Mouse (Mus musculus): ENCODE data around the gene Wnt1. TPM values are rescaled to one million over a fixed set of nuclear protein-coding genes. Genes with fewer than 3 reads are reported as not detected.

Wnt1 gene
- polyA plus RNA-seq, 1 experiment = not detected

DNA sequence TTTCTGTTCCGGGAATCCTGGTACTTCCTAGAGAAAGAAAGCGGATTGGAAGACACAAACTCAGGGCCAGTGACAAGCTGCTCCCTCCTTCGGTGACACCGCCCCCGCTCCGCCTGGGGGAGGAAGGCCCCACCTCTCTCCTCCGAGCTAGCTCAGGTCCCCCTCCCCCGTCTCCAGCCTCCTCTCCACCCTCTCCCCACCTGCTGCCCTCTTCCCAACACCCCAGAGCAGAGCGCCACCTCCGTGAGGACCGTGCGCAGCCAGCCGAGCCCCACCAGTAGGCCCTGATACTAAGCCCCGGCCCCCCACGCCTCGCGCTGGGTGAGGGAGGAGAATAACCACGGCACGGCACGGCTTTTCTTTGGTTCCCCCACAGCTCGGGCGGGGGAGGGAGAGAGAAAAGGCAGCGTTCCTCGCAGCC, 27.4 kb upstream of the Wnt1 start:
- H3K4me3 ChIP-seq (replicated peaks) = peak overlapping the region; percentile 81
- TF ChIP-seq GATA1 (IDR thresholded peaks at IDR 0.05; ENCODE audit: low read length) (no peak), TAL1 (IDR thresholded peaks at IDR 0.05; ENCODE audit: low read length) (no peak)
- H3K36me3 ChIP-seq (ENCODE audit: control insufficient read depth) = peaks cover 2% of the 10 kb centered on the region; the same call in 1 of the 2 replicates
- H3K4me1 ChIP-seq (ENCODE audit: control insufficient read depth) = peaks cover 21% of the 10 kb centered on the region
- peaks cover 37% of the 10 kb centered on the region for H3K27me3 ChIP-seq (ENCODE audit: control insufficient read depth)
- no peaks in the 10 kb centered on the region for H3K9me3 ChIP-seq (ENCODE audit: control insufficient read depth, low read length)

DNA sequence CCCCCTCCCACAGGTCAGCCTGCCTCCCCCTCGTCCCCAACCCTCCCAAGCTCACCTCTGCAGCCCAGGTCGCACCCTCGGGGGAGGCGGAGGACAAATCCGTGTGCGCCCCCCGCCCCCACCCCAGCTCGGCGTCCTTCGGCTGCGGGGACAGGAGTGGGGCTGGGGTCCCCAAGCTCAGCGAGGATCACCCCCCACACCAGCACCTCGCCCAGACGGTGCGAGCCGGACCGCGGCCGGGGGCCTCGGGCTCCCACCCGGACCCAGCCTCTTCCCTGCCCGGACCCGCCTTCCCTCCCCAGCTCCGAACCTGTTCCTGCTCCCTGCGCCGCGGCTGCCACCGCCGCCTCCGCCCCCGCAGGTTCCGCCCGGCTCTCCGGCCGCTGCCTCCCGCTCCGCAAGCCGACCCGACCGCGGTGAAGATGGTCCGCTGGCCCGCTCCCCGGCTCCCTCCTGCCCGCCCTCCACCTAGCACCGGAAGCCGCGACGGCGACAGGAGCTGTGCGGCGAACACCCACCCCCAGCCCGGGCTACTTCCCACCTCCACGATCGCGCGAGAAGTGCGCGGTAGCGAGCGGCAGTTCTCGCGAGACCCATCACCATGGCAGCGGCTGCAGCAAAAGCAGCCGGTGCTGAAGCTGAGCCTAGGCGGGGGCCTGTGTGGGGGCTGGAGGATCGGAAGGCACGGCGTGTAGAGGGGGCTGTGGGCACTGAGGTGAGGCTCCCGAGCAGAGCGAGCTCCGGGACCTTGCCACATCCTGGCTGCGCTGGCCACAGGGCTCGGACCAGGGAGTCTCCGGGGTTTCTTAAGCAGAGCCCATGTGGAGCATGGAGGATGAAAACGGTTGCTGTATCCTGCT, 26.8 kb upstream of the Wnt1 start, which contains the start of gene Arf3:
Gene Arf3, minus strand, starts transcription at position 545 of the 860 bp plus-strand sequence.
- Histone ChIP-seq H3K27me3 (ENCODE audit: control insufficient read depth) (peaks cover 40% of the 10 kb centered on the region), H3K36me3 (ENCODE audit: control insufficient read depth) (peaks cover 2% of the 10 kb centered on the region; the same call in 1 of the 2 replicates), H3K4me3 (replicated peaks) (peak within 1 kb of the TSS; percentile 81), H3K9me3 (ENCODE audit: control insufficient read depth, low read length) (no peaks in the 10 kb centered on the region), H3K4me1 (ENCODE audit: control insufficient read depth) (peaks cover 21% of the 10 kb centered on the region)
- TF ChIP-seq GATA1 (IDR thresholded peaks at IDR 0.05; ENCODE audit: low read length) (no peak), TAL1 (IDR thresholded peaks at IDR 0.05; ENCODE audit: low read length) (no peak)

DNA sequence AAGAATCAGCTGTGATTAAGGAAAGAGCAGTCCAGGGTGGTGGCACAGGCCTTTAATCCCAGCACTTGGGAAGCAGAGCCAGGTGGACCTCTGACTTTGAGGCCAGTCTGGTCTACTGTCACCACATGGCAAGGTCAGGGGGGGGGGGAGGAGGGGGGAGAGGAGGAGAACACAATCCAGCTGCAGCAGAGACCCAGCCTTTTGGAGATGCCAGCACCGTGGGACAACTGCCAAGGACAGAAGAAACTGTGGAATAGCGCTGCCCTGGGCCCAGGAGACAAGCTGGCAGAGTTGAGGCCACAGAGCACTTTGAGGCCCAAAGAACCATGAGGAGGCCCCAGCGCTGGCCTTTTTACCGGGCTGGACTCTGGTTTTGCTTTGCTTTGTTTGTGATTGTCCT, 23.7 kb upstream of the Wnt1 start:
- TF ChIP-seq GATA1 (IDR thresholded peaks at IDR 0.05; ENCODE audit: low read length) (no peak), TAL1 (IDR thresholded peaks at IDR 0.05; ENCODE audit: low read length) (no peak)
- Histone ChIP-seq H3K27me3 (ENCODE audit: control insufficient read depth) (peaks cover 64% of the 10 kb centered on the region), H3K4me1 (ENCODE audit: control insufficient read depth) (peaks cover 21% of the 10 kb centered on the region)

DNA sequence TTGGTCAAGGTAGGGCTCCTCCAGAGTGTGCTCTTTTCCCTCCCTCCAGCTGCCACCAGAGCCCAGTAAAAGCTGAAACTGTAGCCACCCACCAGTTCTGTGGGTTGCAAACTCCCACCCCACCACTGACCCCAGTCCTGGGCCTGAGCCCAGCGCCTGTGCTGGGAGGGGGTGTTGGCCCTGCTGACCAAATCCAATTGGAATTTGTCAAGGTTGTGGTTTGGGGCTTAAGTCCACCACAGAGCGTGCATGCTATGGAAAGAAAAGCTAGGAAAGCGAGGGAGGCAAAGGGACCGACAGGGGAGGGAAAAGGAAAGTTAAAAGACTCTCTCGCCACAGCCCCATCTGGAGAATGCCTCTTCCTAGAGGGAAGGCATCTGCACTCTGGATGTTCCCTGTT, 21.4 kb upstream of the Wnt1 start:
- no peak overlapping the region for H3K4me3 ChIP-seq (replicated peaks)
- TF ChIP-seq TAL1 (IDR thresholded peaks at IDR 0.05; ENCODE audit: low read length) (no peak), GATA1 (IDR thresholded peaks at IDR 0.05; ENCODE audit: low read length) (no peak)
- peaks cover 15% of the 10 kb centered on the region for H3K4me1 ChIP-seq (ENCODE audit: control insufficient read depth)

More for the DNA sequence above, 23.7 kb upstream of the Wnt1 start:
- Histone ChIP-seq H3K4me3 (replicated peaks) (no peak overlapping the region), H3K36me3 (ENCODE audit: control insufficient read depth) (no peaks in the 10 kb centered on the region), H3K9me3 (ENCODE audit: control insufficient read depth, low read length) (no peaks in the 10 kb centered on the region)

DNA sequence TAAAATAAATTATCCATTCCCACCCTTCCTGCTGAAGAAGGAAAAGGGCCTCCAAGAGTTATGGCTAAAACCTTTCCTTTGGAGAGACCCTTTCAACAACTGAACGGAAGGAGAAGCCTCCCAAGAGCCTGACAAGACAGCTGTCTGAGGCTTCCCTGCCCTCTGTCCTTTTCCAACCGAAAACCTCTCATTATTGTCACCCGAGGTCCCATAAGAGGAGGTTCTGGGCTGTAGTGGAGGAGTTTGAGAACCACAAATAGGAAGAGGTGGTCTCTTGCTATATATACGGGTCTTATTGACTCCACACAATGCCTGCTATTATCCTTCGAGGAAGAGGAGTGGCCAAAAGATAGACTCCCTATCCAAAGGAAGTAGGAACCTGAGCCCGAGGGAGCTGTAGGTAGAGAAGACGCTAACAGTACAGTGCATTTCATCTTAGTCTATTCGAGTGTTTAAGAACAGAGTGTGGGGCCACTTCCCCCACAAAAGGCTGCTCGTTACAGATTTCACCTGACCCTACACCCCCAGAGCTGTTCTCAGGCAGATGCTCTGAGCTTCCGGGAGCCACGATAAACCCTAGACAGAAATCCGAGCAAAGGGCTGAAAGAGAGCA, 17.7 kb upstream of the Wnt1 start:
- Histone ChIP-seq H3K4me3 (replicated peaks) (peak overlapping the region; percentile 38), H3K4me1 (ENCODE audit: control insufficient read depth) (peaks cover 19% of the 10 kb centered on the region), H3K9me3 (ENCODE audit: control insufficient read depth, low read length) (peaks cover 6% of the 10 kb centered on the region; the same call in 1 of the 2 replicates), H3K27me3 (ENCODE audit: control insufficient read depth) (peaks cover 87% of the 10 kb centered on the region), H3K36me3 (ENCODE audit: control insufficient read depth) (no peaks in the 10 kb centered on the region)
- TF ChIP-seq TAL1 (IDR thresholded peaks at IDR 0.05; ENCODE audit: low read length) = no peak
- TF ChIP-seq GATA1 (IDR thresholded peaks at IDR 0.05; ENCODE audit: low read length) = no peak

More for the DNA sequence above, 21.4 kb upstream of the Wnt1 start:
- no peaks in the 10 kb centered on the region for H3K9me3 ChIP-seq (ENCODE audit: control insufficient read depth, low read length)
- peaks cover 78% of the 10 kb centered on the region for H3K27me3 ChIP-seq (ENCODE audit: control insufficient read depth)
- H3K36me3 ChIP-seq (ENCODE audit: control insufficient read depth) = no peaks in the 10 kb centered on the region

DNA sequence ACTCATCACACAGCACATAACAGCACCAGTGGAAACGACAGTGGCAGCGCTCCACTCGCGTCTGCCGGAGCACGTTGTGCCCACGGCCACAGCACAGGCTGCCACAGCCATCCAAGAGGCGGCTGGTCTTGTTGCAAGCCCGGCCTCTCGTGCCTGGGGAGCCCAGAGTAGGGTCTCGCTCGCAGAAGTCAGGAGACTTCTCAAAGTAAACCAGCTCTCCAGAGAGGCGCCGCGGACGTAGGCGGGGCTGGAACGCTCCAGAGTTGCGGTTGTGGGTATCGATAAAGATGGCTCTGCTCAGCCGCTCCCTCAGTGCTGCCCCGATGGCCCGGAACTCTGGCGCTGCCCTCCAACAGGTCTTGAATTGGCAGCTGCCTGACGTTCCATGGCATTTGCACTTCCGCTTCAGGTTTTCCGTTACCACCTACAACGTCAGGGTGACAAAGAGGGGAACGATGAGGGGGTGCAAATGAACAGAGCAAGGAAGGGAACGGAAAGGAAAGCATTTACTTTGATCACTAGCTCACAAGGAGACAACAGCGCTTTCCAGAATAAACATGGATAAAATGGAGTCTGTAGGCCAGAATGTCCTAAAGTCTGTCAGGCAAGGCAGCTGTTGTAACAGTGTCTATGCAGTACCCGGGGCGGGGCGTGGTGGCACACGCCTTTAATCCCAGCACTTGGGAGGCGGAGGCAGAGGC, 17.0 kb upstream of the Wnt1 start:
- Histone ChIP-seq H3K4me1 (ENCODE audit: control insufficient read depth) (peaks cover 19% of the 10 kb centered on the region), H3K9me3 (ENCODE audit: control insufficient read depth, low read length) (peaks cover 7% of the 10 kb centered on the region; the same call in 1 of the 2 replicates), H3K4me3 (replicated peaks) (peak overlapping the region; percentile 38), H3K27me3 (ENCODE audit: control insufficient read depth) (peaks cover 94% of the 10 kb centered on the region), H3K36me3 (ENCODE audit: control insufficient read depth) (no peaks in the 10 kb centered on the region)
- TF ChIP-seq GATA1 (IDR thresholded peaks at IDR 0.05; ENCODE audit: low read length) (no peak), TAL1 (IDR thresholded peaks at IDR 0.05; ENCODE audit: low read length) (no peak)

DNA sequence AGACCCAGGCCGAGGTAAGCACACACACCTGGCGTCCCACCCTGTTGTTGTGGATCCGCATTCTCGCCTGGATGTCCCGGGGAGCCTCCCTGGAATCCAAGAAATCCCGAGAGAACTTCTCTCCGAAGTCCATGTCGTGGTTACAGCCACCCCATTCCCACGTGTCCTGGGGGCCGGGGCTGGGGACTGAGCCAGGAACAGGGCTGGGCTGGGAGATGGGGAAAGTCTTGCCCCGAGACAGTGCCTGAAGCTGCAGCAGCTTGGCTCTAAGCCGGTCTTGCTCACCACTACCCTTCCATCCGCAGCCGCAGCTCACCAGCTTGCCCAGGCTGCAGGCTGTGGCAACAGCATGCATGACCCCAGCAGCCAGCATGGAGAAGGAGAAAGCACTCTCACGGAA, 15.6 kb upstream of the Wnt1 start:
- Histone ChIP-seq H3K4me1 (ENCODE audit: control insufficient read depth) (peaks cover 19% of the 10 kb centered on the region), H3K9me3 (ENCODE audit: control insufficient read depth, low read length) (peaks cover 8% of the 10 kb centered on the region; the same call in 1 of the 2 replicates), H3K27me3 (ENCODE audit: control insufficient read depth) (peaks cover 97% of the 10 kb centered on the region), H3K36me3 (ENCODE audit: control insufficient read depth) (no peaks in the 10 kb centered on the region), H3K4me3 (replicated peaks) (no peak overlapping the region)
- TF ChIP-seq GATA1 (IDR thresholded peaks at IDR 0.05; ENCODE audit: low read length) (no peak), TAL1 (IDR thresholded peaks at IDR 0.05; ENCODE audit: low read length) (no peak)

DNA sequence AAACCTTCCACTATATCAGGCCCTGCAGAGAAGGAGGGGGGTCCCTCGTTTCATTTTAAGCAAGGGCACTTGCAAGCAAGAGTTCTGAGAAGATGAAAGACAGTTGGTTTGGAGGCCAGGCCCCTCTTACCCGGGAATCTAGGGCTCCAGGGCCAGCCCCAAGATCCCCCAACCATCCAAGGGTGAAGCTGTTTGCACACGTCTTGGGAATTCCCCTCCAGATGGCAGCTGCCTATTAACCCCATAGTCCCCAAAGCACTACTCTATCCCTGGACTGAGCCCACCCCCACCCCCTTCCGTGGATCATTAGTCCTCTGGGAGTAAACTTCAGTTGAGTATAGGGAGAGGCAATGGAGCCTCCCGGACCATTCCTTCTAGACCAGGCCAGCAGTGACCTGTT, 14.1 kb upstream of the Wnt1 start:
- H3K9me3 ChIP-seq (ENCODE audit: control insufficient read depth, low read length) = peaks cover 9% of the 10 kb centered on the region; the same call in 1 of the 2 replicates
- no peak overlapping the region for H3K4me3 ChIP-seq (replicated peaks)
- peaks cover 19% of the 10 kb centered on the region for H3K4me1 ChIP-seq (ENCODE audit: control insufficient read depth)
- H3K36me3 ChIP-seq (ENCODE audit: control insufficient read depth) = no peaks in the 10 kb centered on the region
- TF ChIP-seq TAL1 (IDR thresholded peaks at IDR 0.05; ENCODE audit: low read length) = no peak
- no peak for TF ChIP-seq GATA1 (IDR thresholded peaks at IDR 0.05; ENCODE audit: low read length)
- peaks cover 98% of the 10 kb centered on the region for H3K27me3 ChIP-seq (ENCODE audit: control insufficient read depth)

Data from erythroblast, embryonic 14.5 days (primary cell).